Mouse (Mus musculus) neural tube, embryonic 15.5 days (tissue): ENCODE data around the gene Ppm1e. TPM values are rescaled to one million over a fixed set of nuclear protein-coding genes. Genes with fewer than 3 reads are reported as not detected.

ENCODE experiments used
- ATAC-seq: fragments of 200-750 bp; cut with Nextera tagmentation; 2 replicates; pipeline ENCODE4 v1.8.0; 2017; ENCODE audit warnings: mild to moderate bottlenecking, moderate TSS enrichment, moderate library complexity; ENCODE audit not compliant: low FRiP score
- H3K27ac ChIP-seq: fragments of 300-500 bp; sonication (generic); replicated peaks from 2 replicates; pipeline ENCODE4 v1.5.1; 2015; ENCODE audit warnings: mild to moderate bottlenecking, inconsistent platforms
- H3K27me3 ChIP-seq: fragments of 300-500 bp; sonication (generic); replicated peaks from 2 replicates; pipeline ENCODE4 v1.6.1; 2015; ENCODE audit warnings: inconsistent platforms
- H3K36me3 ChIP-seq: fragments of 300-500 bp; sonication (generic); 2 replicates; pipeline ENCODE4 v1.6.1; 2015; ENCODE audit warnings: inconsistent platforms
- H3K4me1 ChIP-seq: fragments of 300-500 bp; sonication (generic); 2 replicates; pipeline ENCODE4 v1.6.1; 2015; ENCODE audit warnings: inconsistent platforms
- H3K4me2 ChIP-seq: fragments of 300-500 bp; sonication (generic); 2 replicates; pipeline ENCODE4 v1.6.1; 2015; ENCODE audit warnings: inconsistent platforms, mild to moderate bottlenecking, moderate library complexity
- H3K4me3 ChIP-seq: fragments of 300-500 bp; sonication (generic); replicated peaks from 2 replicates; pipeline ENCODE4 v1.5.1; 2015; ENCODE audit warnings: mild to moderate bottlenecking, inconsistent platforms
- H3K9ac ChIP-seq: fragments of 300-500 bp; sonication (generic); replicated peaks from 2 replicates; pipeline ENCODE4 v1.6.1; 2015; ENCODE audit warnings: mild to moderate bottlenecking, inconsistent platforms
- H3K9me3 ChIP-seq: fragments of 300-500 bp; sonication (generic); replicated peaks from 2 replicates; pipeline ENCODE4 v1.6.1; 2016; ENCODE audit warnings: inconsistent platforms
- WGBS: fragments of 180-500 bp; shearing (Covaris S2); methylation state at CpG from one replicate; pipeline ENCODE4 v1.1.7; 2015; ENCODE audit warnings: mixed read lengths; 5-methylcytosine and 5-hydroxymethylcytosine counted together
- polyA plus RNA-seq: library from polyadenylated mRNA; unstranded; fragments of >200 nt; fragmentation: Nextera tagmentation; extraction: Ambion mirVana; gene quantifications from 2 replicates; pipeline ENCODE4 v1.2.1, GENCODE M21; 2015

Gene Ppm1e
- polyA plus RNA-seq, 1 experiment from 2014 or later, result 26.3 TPM

- H3K36me3 ChIP-seq, result peaks cover 4% of the 10 kb centered on the region; the same call in 1 of the 2 replicates
- H3K4me2 ChIP-seq, result no peak overlapping the region
- H3K4me1 ChIP-seq, result peaks cover 11% of the 10 kb centered on the region; the same call in 1 of the 2 replicates
- ATAC-seq, result no peak
- no peaks in the 10 kb centered on the region for H3K27me3 ChIP-seq
- H3K9me3 ChIP-seq, result no peaks in the 10 kb centered on the region
- no peak overlapping the region for H3K4me3 ChIP-seq
- no peak overlapping the region for H3K27ac ChIP-seq
- no peak overlapping the region for H3K9ac ChIP-seq
- 71% methylated on average over 4 of the region's 4 CpGs for WGBS
Observed at GRCm38 (mm10) chr11:87246107-87246651, 112.6 kb downstream of the Ppm1e start.

- H3K36me3 ChIP-seq, result peaks cover 11% of the 10 kb centered on the region; the same call in 1 of the 2 replicates
Observed at GRCm38 (mm10) chr11:87245171-87245840, 113.5 kb downstream of the Ppm1e start.

GRCm38 (mm10) chr11:87241256-87241655, 117.6 kb downstream of the Ppm1e start:
- Histone ChIP-seq H3K27ac (no peak overlapping the region), H3K4me1 (no peaks in the 10 kb centered on the region), H3K4me3 (no peak overlapping the region), H3K4me2 (no peak overlapping the region), H3K9ac (no peak overlapping the region), H3K27me3 (no peaks in the 10 kb centered on the region), H3K36me3 (peaks cover 16% of the 10 kb centered on the region; the same call in 1 of the 2 replicates), H3K9me3 (no peaks in the 10 kb centered on the region)
- no peak for ATAC-seq
- WGBS, result 80% methylated on average over 7 of the region's 7 CpGs

More at GRCm38 (mm10) chr11:87245171-87245840, 113.5 kb downstream of the Ppm1e start:
- no peaks in the 10 kb centered on the region for H3K9me3 ChIP-seq
- H3K27ac ChIP-seq, result no peak overlapping the region
- H3K4me1 ChIP-seq, result peaks cover 11% of the 10 kb centered on the region; the same call in 1 of the 2 replicates
- no peaks in the 10 kb centered on the region for H3K27me3 ChIP-seq
- H3K9ac ChIP-seq, result no peak overlapping the region
- 85% methylated on average over 9 of the region's 9 CpGs for WGBS
- no peak overlapping the region for H3K4me3 ChIP-seq
- no peak for ATAC-seq
- H3K4me2 ChIP-seq, result no peak overlapping the region

GRCm38 (mm10) chr11:87240833-87241215, 118.0 kb downstream of the Ppm1e start:
- H3K4me2 ChIP-seq, result no peak overlapping the region
- H3K9ac ChIP-seq, result no peak overlapping the region
- no peak overlapping the region for H3K27ac ChIP-seq
- WGBS, result 88% methylated on average over 4 of the region's 4 CpGs
- H3K4me3 ChIP-seq, result no peak overlapping the region
- peaks cover 16% of the 10 kb centered on the region; the same call in 1 of the 2 replicates for H3K36me3 ChIP-seq
- no peaks in the 10 kb centered on the region for H3K27me3 ChIP-seq
- ATAC-seq, result no peak
- H3K4me1 ChIP-seq, result no peaks in the 10 kb centered on the region
- no peaks in the 10 kb centered on the region for H3K9me3 ChIP-seq

- Histone ChIP-seq H3K9me3 (no peaks in the 10 kb centered on the region), H3K4me3 (no peak overlapping the region), H3K4me1 (no peaks in the 10 kb centered on the region), H3K27me3 (no peaks in the 10 kb centered on the region), H3K36me3 (peaks cover 16% of the 10 kb centered on the region; the same call in 1 of the 2 replicates), H3K4me2 (no peak overlapping the region), H3K9ac (no peak overlapping the region), H3K27ac (no peak overlapping the region)
- WGBS, result 86% methylated on average over 15 of the region's 15 CpGs
- no peak for ATAC-seq
Observed at GRCm38 (mm10) chr11:87240141-87240832, 118.5 kb downstream of the Ppm1e start.

- Histone ChIP-seq H3K4me2 (no peak overlapping the region), H3K36me3 (peaks cover 16% of the 10 kb centered on the region; the same call in 1 of the 2 replicates), H3K27me3 (no peaks in the 10 kb centered on the region), H3K4me3 (no peak overlapping the region), H3K9ac (no peak overlapping the region), H3K27ac (no peak overlapping the region), H3K9me3 (no peaks in the 10 kb centered on the region), H3K4me1 (no peaks in the 10 kb centered on the region)
- ATAC-seq, result no peak
- 84% methylated on average over 7 of the region's 7 CpGs for WGBS
Observed at GRCm38 (mm10) chr11:87238891-87239530, 119.8 kb downstream of the Ppm1e start.

GRCm38 (mm10) chr11:87235486-87235872, 123.3 kb downstream of the Ppm1e start:
- H3K27ac ChIP-seq, result no peak overlapping the region
- H3K4me2 ChIP-seq, result no peak overlapping the region
- H3K36me3 ChIP-seq, result peaks cover 17% of the 10 kb centered on the region
- H3K9me3 ChIP-seq, result no peaks in the 10 kb centered on the region
- ATAC-seq, result no peak
- 87% methylated on average over 5 of the region's 5 CpGs for WGBS
- H3K4me3 ChIP-seq, result no peak overlapping the region
- H3K27me3 ChIP-seq, result no peaks in the 10 kb centered on the region
- no peak overlapping the region for H3K9ac ChIP-seq
- no peaks in the 10 kb centered on the region for H3K4me1 ChIP-seq

- Histone ChIP-seq H3K4me1 (no peaks in the 10 kb centered on the region), H3K4me2 (no peak overlapping the region), H3K9ac (no peak overlapping the region), H3K36me3 (peaks cover 17% of the 10 kb centered on the region), H3K27me3 (no peaks in the 10 kb centered on the region), H3K27ac (no peak overlapping the region), H3K4me3 (no peak overlapping the region), H3K9me3 (no peaks in the 10 kb centered on the region)
- no peak for ATAC-seq
- WGBS, result 89% methylated on average over 12 of the region's 12 CpGs
Observed at GRCm38 (mm10) chr11:87234743-87235485, 123.9 kb downstream of the Ppm1e start.

- Histone ChIP-seq H3K4me2 (no peak overlapping the region), H3K4me3 (no peak overlapping the region), H3K36me3 (peaks cover 21% of the 10 kb centered on the region), H3K9me3 (no peaks in the 10 kb centered on the region), H3K27me3 (no peaks in the 10 kb centered on the region), H3K9ac (no peak overlapping the region), H3K27ac (no peak overlapping the region), H3K4me1 (no peaks in the 10 kb centered on the region)
- ATAC-seq, result no peak
- 93% methylated on average over 5 of the region's 5 CpGs for WGBS
Observed at GRCm38 (mm10) chr11:87233377-87233776, 125.4 kb downstream of the Ppm1e start.

GRCm38 (mm10) chr11:87227056-87227455, 131.8 kb downstream of the Ppm1e start:
- Histone ChIP-seq H3K4me3 (no peak overlapping the region), H3K4me2 (no peak overlapping the region), H3K27me3 (no peaks in the 10 kb centered on the region), H3K4me1 (no peaks in the 10 kb centered on the region), H3K36me3 (peaks cover 32% of the 10 kb centered on the region), H3K9me3 (no peaks in the 10 kb centered on the region), H3K9ac (no peak overlapping the region), H3K27ac (no peak overlapping the region)
- no peak for ATAC-seq
- WGBS, result 83% methylated on average over 5 of the region's 5 CpGs

GRCm38 (mm10) chr11:87222686-87223085, 136.1 kb downstream of the Ppm1e start:
- peaks cover 29% of the 10 kb centered on the region for H3K36me3 ChIP-seq
- no peaks in the 10 kb centered on the region for H3K4me1 ChIP-seq
- H3K9ac ChIP-seq, result no peak overlapping the region
- no peak overlapping the region for H3K4me2 ChIP-seq
- WGBS, result 92% methylated on average over 3 of the region's 3 CpGs
- H3K9me3 ChIP-seq, result no peaks in the 10 kb centered on the region
- H3K4me3 ChIP-seq, result no peak overlapping the region
- ATAC-seq, result no peak
- no peak overlapping the region for H3K27ac ChIP-seq
- no peaks in the 10 kb centered on the region for H3K27me3 ChIP-seq
